20 mouse cellular contexts compared by ENCODE assay signal in genomic region chr2:3723391-3724106, GRCm38 (mm10).
DNase-seq lines count a peak whose midpoint lies in the region; ATAC-seq lines count a peak whose summit lies in the region.
"Had no signal": no experiment of that assay in that cellular context is flagged by ENCODE, and none has a peak within 500 bp of the region (broad histone marks: within the 10 kb centered on the region; RNA-seq: fewer than 3 reads in every experiment).

No protein-coding gene starts in this region.

- peaks cover 82% of the 10 kb centered on the region for H3K79me2 ChIP-seq in macrophage (ENCODE audit: inconsistent target)

- H3K27ac ChIP-seq in macrophage, result 0 out of 2 replicates have a peak overlapping the region, but pooled peaks have one; percentile 1
- no peak overlapping the region for H3K27ac ChIP-seq in forebrain, embryonic 12.5 days
- H3K27ac ChIP-seq: kidney, postnatal 0 days; lung, embryonic 15.5 days; midbrain, embryonic 13.5 days; stomach, postnatal 0 days had no signal

- H3K4me3 ChIP-seq in macrophage (ENCODE audit: inconsistent target), result no peak overlapping the region
- no peak overlapping the region for H3K4me3 ChIP-seq in forebrain, embryonic 12.5 days (replicated peaks)
- H3K4me3 ChIP-seq: heart, embryonic 12.5 days; lung, embryonic 15.5 days; midbrain, embryonic 13.5 days had no signal

- H3K9ac ChIP-seq in forebrain, embryonic 12.5 days, result no peak overlapping the region
- H3K9ac ChIP-seq: heart, embryonic 12.5 days; lung, embryonic 15.5 days; midbrain, embryonic 13.5 days had no signal

- no peaks in the 10 kb centered on the region for H3K36me3 ChIP-seq in macrophage (ENCODE audit: inconsistent target)
- no peaks in the 10 kb centered on the region; the same call in 1 of the 2 replicates for H3K36me3 ChIP-seq in splenic B cell, adult 2 months (ENCODE audit: control insufficient read depth, insufficient read depth, low read length, poor library complexity, severe bottlenecking)
- no peaks in the 10 kb centered on the region for H3K36me3 ChIP-seq in forebrain, embryonic 12.5 days (replicated peaks)
- H3K36me3 ChIP-seq: heart, embryonic 12.5 days; lung, embryonic 15.5 days; midbrain, embryonic 13.5 days had no signal

- no peak for ATAC-seq in forebrain, embryonic 12.5 days (ENCODE audit: low FRiP score)
- ATAC-seq: intestine, embryonic 16.5 days; midbrain, embryonic 13.5 days had no signal

- no peak overlapping the region for H3K4me2 ChIP-seq in forebrain, embryonic 12.5 days
- H3K4me2 ChIP-seq: heart, embryonic 12.5 days; lung, embryonic 15.5 days; midbrain, embryonic 13.5 days had no signal

- H3K4me1 ChIP-seq in forebrain, embryonic 12.5 days, result peaks cover 14% of the 10 kb centered on the region

- DNase-seq in spleen, postnatal 36 days (ENCODE audit: low spot score in 2 of 2), result peak; percentile 58 to 59
- DNase-seq in spleen, adult 18-20 months, result no peak
- DNase-seq in T-cell, adult 2 months (ENCODE audit: low spot score), result peak; percentile 61
- DNase-seq in splenic B cell, adult 2 months (ENCODE audit: low read depth, low spot score), result peak; percentile 69
- no peak for DNase-seq in left cerebral cortex, postnatal 25 days (ENCODE audit: low spot score in 2 of 2)
- DNase-seq: adrenal gland, postnatal 14 days; cerebellum, adult 9-11 months; gastrocnemius, postnatal 14 days; heart, postnatal 4 days; liver; right cerebral cortex, postnatal 4 days; thymus, postnatal 36 days had no signal

- WGBS in macrophage (ENCODE audit: missing documents), result 19% methylated on average over 8 of the region's 8 CpGs
- whole genome bisulfite sequencing in forebrain, embryonic 12.5 days, result 84% methylated on average over 8 of the region's 8 CpGs

- no peaks in the 10 kb centered on the region for H3K9me3 ChIP-seq in forebrain, embryonic 12.5 days
- H3K9me3 ChIP-seq: heart, embryonic 12.5 days; lung, embryonic 15.5 days; midbrain, embryonic 13.5 days had no signal

- H3K27me3 ChIP-seq in splenic B cell, adult 2 months (ENCODE audit: control insufficient read depth, insufficient read depth, low read length, poor library complexity, severe bottlenecking), result no peaks in the 10 kb centered on the region
- no peaks in the 10 kb centered on the region for H3K27me3 ChIP-seq in forebrain, embryonic 12.5 days
- H3K27me3 ChIP-seq: heart, embryonic 12.5 days; lung, embryonic 15.5 days; midbrain, embryonic 13.5 days had no signal

- intact Hi-C loops in left cerebral cortex, postnatal 25 days (cut with DNase I), result no loop called here

Comparison
In these comparisons a context has a peak if more than half of its experiments do, and no peak if none do; other contexts are left out.
1. DNase-seq: peak in spleen, postnatal 36 days (2 of 2), T-cell, adult 2 months (single experiment) and splenic B cell, adult 2 months (single experiment); none in spleen, adult 18-20 months (0 of 2) and left cerebral cortex, postnatal 25 days (0 of 2).